ENCODE assay signal across 28 mouse cellular contexts in genomic region chr4:86422586-86422985, GRCm38 (mm10).
"Had no signal": no experiment of that assay in that cellular context is flagged by ENCODE, and none has a peak within 500 bp of the region (broad histone marks: within the 10 kb centered on the region; RNA-seq: fewer than 3 reads in every experiment).

No protein-coding gene starts in this region.

- H3K27me3 ChIP-seq: embryonic facial prominence, embryonic 12.5 days; embryonic facial prominence, embryonic 13.5 days; embryonic facial prominence, embryonic 15.5 days; forebrain, embryonic 12.5 days; forebrain, embryonic 13.5 days; forebrain, embryonic 15.5 days had no signal

- H3K9ac ChIP-seq: embryonic facial prominence, embryonic 12.5 days; embryonic facial prominence, embryonic 13.5 days; embryonic facial prominence, embryonic 15.5 days; forebrain, embryonic 12.5 days; forebrain, embryonic 13.5 days; forebrain, embryonic 15.5 days; forebrain, postnatal 0 days had no signal

- H3K4me3 ChIP-seq: embryonic facial prominence, embryonic 10.5 days; embryonic facial prominence, embryonic 12.5 days; embryonic facial prominence, embryonic 13.5 days; embryonic facial prominence, embryonic 15.5 days; erythroblast, embryonic 14.5 days; forebrain, embryonic 10.5 days; forebrain, embryonic 12.5 days; forebrain, embryonic 13.5 days; forebrain, embryonic 15.5 days; gastrocnemius, adult 2 months; heart, adult 2 months had no signal

- H3K4me2 ChIP-seq: embryonic facial prominence, embryonic 12.5 days; embryonic facial prominence, embryonic 13.5 days; embryonic facial prominence, embryonic 15.5 days; forebrain, embryonic 12.5 days; forebrain, embryonic 13.5 days; forebrain, embryonic 15.5 days had no signal

- ATAC-seq: forebrain, embryonic 13.5 days; forebrain, embryonic 14.5 days; forebrain, embryonic 15.5 days; forebrain, embryonic 16.5 days; forebrain, postnatal 0 days had no signal

- H3K9me3 ChIP-seq: embryonic facial prominence, embryonic 10.5 days; embryonic facial prominence, embryonic 12.5 days; embryonic facial prominence, embryonic 13.5 days; embryonic facial prominence, embryonic 15.5 days; forebrain, embryonic 10.5 days; forebrain, embryonic 12.5 days; forebrain, embryonic 13.5 days; forebrain, embryonic 15.5 days had no signal

- H3K4me1 ChIP-seq: embryonic facial prominence, embryonic 15.5 days; forebrain, embryonic 12.5 days; forebrain, embryonic 15.5 days had no signal

- H3K27ac ChIP-seq: embryonic facial prominence, embryonic 10.5 days; embryonic facial prominence, embryonic 12.5 days; embryonic facial prominence, embryonic 13.5 days; embryonic facial prominence, embryonic 15.5 days; forebrain, embryonic 10.5 days; forebrain, embryonic 12.5 days; forebrain, embryonic 13.5 days; forebrain, embryonic 15.5 days; gastrocnemius, adult 2 months; heart, adult 2 months had no signal

- DNase-seq: cerebellum, adult 2 months; cerebellum, adult 8-10 months; cerebellum, adult 9-10 months; cerebellum, adult 9-11 months; cerebellum, postnatal 10 days; cerebellum, postnatal 14 days; cerebellum, postnatal 25 days; cerebellum, postnatal 36 days; embryo, embryonic 11 days; forebrain, postnatal 0 days; gastrocnemius, adult 2 months; gastrocnemius, postnatal 10 days; gastrocnemius, postnatal 14 days; gastrocnemius, postnatal 25 days; gastrocnemius, postnatal 36 days; heart, adult 18-20 months; heart, adult 2 months had no signal

- H3K36me3 ChIP-seq: embryonic facial prominence, embryonic 10.5 days; forebrain, embryonic 10.5 days; forebrain, embryonic 12.5 days; forebrain, embryonic 15.5 days had no signal
